Mouse (Mus musculus) cerebral cortex, adult 2 months (tissue): ENCODE results near the gene Olfr1062.

ENCODE experiments used
- WGBS: fragments of 180-500 bp; shearing (Covaris S2); methylation state at CpG from one replicate; pipeline ENCODE4 v1.1.7; 2018; 5-methylcytosine and 5-hydroxymethylcytosine counted together

Olfr1062 gene

DNA sequence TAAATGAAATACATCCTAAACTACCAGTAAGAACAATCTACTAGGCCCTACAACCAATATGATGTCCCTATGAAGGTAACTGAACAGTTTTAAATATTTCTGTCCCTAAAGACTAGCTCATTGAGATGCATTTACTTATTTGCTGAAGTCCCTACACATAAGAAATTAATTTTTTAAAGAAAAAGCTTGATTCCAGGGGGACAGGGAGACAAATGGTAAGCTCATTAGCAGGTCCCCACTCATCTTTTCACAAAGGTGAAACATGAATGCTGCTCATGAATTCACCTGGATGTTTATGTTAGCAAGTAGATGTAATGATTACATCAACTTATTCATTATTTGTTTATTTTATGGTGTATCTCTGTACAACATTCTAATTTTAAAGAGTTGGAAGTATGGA lies at the start of gene Olfr1062:
Olfr1062 (minus strand) TSS at position 101 of the 400 bp plus-strand sequence.

DNA sequence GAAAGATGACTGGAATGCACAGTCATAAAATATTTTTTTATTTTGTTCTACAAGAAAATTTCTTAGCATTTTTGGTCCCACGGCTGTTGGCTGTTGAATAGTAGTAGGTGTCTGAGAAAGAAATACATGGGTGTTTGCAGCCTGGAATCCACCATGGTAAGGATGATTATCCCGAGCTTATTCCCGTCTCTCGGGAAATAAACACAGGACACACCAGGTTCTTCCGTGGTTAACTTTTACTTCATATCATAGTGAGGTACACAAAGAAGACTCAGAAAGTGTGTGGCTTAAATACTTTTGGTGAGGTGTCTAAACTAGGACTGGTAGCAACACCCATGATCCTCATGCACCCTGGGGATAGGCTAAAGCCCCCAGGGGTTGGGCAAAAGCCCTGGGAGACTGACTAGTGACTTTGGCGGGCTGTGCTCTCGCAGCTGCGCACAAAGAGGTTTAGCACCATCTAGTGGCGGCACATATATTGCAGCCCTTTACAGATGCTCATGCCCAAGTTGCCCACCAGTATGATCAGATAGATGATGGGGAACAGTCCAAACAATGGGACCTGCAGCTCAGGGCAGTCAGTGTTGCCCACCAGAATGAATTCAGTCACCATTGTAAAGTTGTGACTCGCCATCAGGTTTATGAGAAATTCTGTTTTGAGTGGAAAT lies 38.0 kb upstream of the Olfr1062 start:
- 32% methylated on average over 10 of the region's 10 CpGs for WGBS

DNA sequence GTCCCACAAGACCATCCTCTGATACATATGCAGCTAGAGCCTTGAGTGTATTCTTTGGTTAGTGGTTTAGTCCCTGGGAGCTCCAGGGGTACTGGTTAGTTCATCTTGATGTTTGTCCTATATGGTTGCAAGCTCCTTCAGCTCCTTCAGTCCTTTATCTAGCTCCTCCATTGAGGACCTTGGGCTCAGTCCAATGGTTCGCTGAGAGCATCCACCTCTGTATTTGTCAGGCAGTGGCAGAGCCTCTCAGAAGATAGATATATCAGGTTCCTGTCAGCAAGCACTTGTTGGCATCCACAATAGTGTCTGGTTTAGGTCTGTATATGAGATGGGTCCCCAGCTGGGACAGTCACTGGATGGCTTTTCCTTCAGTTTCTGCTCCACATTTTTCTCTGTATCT lies 33.9 kb upstream of the Olfr1062 start:
- 88% methylated on average over 1 of the region's 1 CpGs for WGBS

DNA sequence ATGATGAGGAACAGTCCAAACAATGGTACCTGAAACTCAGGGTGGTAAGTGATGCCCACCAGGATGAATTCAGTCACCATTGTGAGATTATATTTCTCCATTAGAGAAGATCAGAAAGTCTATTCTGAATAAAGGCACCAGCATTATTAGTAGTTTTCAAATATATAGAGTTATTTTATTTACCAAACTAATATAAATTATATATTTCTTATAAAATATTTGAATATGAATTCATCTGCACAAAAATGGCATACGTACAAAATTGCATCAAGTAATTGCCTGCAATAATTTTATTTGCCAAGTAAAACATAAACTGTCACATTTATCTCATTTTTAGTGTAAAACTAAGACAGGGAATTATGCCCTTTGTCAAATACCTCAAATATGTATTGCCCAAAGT lies 29.6 kb upstream of the Olfr1062 start, which contains the start of gene Olfr1066:
Olfr1066 (minus strand) TSS at position 101 of the 400 bp plus-strand sequence.
- 88% methylated on average over 1 of the region's 1 CpGs for WGBS

DNA sequence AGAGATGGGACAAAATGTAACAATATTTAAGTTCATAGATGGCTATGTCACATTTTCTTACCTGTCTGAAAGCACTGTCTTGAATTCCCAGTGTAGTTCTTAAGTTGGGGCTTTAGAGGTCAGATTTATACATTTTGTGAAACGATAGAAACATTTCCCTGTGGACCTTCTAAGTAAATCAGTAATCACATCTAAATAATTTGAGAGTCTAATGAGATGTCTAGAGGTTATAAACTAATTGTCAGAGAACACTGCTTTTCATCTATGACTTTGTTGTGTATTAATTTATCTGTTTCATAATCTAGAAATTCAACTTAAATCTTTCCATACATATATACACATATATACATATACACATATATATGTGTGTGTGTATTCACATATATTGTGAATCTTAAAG lies 23.9 kb upstream of the Olfr1062 start, which contains the start of gene Olfr1065:
Olfr1065 (minus strand) TSS at position 101 of the 400 bp plus-strand sequence.
- 64% methylated on average over 1 of the region's 1 CpGs for WGBS

DNA sequence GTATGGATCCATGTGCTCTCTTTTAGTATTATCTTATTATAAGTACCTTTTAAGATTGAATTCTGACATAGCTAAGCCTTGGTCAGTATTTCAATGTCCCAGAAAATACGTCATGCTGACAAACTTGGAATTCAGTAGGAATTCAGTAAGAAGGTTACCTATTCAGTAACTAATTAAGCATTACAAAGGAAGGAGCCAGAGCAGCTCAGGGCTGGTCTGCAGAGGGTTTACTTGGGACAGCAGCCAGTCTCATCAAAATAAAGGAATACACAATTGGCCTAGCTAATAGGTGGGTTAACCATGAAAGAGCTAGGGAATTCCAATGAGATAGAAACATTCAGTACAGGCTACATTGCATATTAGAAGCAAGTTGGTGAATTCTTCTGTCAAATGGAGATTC lies 15.6 kb upstream of the Olfr1062 start:
- 73% methylated on average over 1 of the region's 1 CpGs for WGBS

DNA sequence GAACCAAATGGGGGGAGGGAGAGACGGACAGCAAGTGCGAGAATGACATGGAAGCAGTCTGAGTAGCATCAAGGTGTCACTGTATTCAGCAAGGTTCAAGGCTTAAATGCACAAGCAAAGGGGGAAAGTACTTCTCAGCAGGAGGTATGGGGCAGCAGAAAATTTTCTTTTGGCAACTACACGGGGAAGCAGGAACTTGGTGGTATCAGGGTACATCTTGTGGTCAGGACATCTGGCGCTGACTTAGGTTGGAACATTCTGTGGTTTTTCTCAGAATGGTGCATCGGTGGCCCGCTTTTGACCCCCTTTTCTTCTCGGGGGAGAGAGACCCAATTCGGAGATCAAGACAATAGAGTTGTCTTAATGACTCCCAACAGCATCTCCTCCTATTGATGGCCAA lies 2.0 kb upstream of the Olfr1062 start:
- WGBS, result 84% methylated on average over 8 of the region's 8 CpGs

DNA sequence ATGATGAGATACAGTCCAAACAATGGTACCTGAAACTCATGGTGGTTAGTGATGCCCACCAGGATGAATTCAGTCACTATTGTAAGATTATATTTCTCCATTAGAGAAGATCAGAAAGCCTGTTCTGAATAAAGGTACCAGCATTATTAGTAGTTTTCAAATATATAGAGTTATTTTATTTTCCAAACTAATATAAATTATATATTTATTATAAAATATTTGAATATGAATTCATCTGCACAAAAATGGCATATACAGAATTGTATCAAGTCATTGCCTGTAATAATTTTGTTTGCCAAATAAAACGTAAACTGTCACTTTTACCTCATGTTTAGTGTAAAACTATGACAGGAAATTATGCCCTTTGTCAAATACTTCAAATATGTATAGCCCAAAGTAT lies 12.6 kb downstream of the Olfr1062 start, which contains the start of gene Olfr1061:
Olfr1061 (minus strand) TSS at position 101 of the 400 bp plus-strand sequence.
- 83% methylated on average over 1 of the region's 1 CpGs for WGBS

DNA sequence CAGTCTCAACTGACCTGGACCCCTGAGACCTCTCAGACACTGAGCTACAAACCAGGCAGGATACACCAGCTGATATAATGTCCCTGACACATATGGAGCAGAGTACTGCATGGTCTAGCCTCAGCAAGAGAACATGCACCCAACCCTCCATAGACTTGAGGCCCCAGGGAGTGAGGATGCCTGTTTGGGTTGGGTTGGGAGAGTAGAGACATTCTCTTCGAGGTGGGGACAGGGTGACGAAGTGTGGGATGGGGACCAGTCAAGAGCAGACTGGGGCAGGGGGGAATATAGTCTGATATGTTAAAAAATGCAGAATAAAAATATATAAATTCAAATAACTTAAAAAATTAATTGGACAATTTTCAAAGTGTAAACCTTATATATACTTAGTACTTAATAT lies 31.4 kb downstream of the Olfr1062 start:
- 94% methylated on average over 2 of the region's 2 CpGs for WGBS

DNA sequence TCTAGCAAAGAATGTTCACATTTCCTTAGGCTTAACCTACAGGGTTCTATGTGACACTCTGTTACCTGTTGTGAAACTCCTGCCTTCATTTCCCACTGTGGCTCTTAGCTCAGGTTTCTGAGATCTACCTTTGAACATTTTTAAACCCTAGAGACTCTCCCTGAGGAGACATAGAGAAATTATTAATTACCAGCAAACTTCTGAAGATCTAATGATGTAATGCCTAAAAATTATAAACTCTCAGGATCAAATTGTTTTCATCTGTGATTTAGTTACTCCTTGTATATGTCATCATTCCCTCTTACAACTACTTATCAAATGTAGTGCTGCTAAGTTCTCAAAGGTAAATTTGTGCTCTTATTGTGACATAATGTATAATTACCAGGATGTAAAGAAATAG lies 38.1 kb downstream of the Olfr1062 start, which contains the start of gene Olfr1058:
Olfr1058 (minus strand) TSS at position 101 of the 400 bp plus-strand sequence.

DNA sequence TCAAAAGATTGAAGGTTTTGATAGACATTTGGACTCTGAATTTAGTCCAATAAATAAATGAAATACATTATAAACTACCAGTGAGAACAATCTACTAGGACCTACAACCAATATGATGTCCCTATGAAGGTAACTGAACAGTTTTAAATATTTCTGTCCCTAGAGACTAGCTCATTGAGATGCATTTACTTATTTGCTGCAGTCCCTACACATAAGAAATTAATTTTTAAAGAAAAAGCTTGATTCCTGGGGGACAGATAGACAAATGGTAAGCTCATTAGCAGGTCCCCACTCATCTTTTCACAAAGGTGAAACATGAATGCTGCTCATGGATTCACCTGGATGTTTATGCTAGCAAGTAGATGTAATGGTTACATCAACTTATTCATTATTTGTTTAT lies 48.3 kb downstream of the Olfr1062 start, which contains the start of gene Olfr1057:
Olfr1057 (minus strand) TSS at position 101 of the 400 bp plus-strand sequence.

